Mouse (Mus musculus) heart, adult 2 months (tissue): ENCODE measurements around the gene Gm609.

Source experiments
- CTCF ChIP-seq: fragments of 200-600 bp; IDR thresholded peaks from 2 replicates; pipeline ENCODE4 v1.8.1; 2022; ENCODE audit warnings: antibody characterized with exemption, mild to moderate bottlenecking, moderate library complexity
- EP300 ChIP-seq: fragments of 200-500 bp; IDR thresholded peaks from 2 replicates; pipeline ENCODE4 v1.6.1; 2011; ENCODE audit warnings: low read depth, low read length, control low read depth; ENCODE audit not compliant: insufficient read depth
- POLR2A ChIP-seq: fragments of 200-500 bp; IDR thresholded peaks from 2 replicates; pipeline ENCODE4 v1.6.1; 2011; ENCODE audit warnings: mild to moderate bottlenecking, low read depth, low read length, control low read depth; ENCODE audit not compliant: insufficient read depth

DNA sequence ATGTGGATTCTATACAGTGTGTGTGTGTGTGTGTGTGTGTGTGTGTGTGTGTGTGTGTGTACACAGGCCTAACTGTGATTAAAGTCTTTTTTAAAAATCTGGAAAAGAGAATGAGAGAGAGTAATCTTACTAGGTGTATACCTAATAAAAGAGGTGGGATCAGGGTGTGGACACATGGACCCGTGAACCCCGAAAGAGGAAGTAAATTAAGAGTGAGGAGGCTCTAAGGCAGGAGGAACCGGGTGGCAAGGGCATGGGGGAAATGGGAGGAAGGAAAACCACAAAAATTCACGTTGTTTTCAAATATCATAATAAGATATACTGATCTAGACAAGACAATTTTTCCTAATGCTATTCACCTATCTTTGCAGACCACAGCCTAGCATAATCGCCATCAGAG is 32.8 kb upstream of the Gm609 start:
- TF ChIP-seq CTCF (no peak), POLR2A (no peak), EP300 (no peak)
